Mouse (Mus musculus) adrenal gland, adult 2 months (tissue): ENCODE measurements around the gene Cdkn2b. TPM values are rescaled to one million over a fixed set of nuclear protein-coding genes. Genes with fewer than 3 reads are reported as not detected.

Source experiments
- DNase-seq: peaks from one replicate; pipeline ENCODE4 v3.0.0; 2021
- polyA plus RNA-seq: library from polyadenylated mRNA; depleted of rRNA; stranded (reverse); fragments of >200 nt; gene quantifications from 2 replicates; pipeline ENCODE4 v1.2.3, GENCODE M21; 2012; rRNA removed
- total RNA-seq, 2 experiments: library from RNA; stranded (reverse); gene quantifications; 2 replicates each; pipeline ENCODE4 v1.2.3; 2021

The Cdkn2b gene
- total and polyA plus RNA-seq, 3 experiments = 6.8 to 13.6 (median 10.3) TPM

GRCm38 (mm10) chr4:89289028-89289427 is 21.8 kb downstream of the Cdkn2b start:
- no peak for DNase-seq

DNA sequence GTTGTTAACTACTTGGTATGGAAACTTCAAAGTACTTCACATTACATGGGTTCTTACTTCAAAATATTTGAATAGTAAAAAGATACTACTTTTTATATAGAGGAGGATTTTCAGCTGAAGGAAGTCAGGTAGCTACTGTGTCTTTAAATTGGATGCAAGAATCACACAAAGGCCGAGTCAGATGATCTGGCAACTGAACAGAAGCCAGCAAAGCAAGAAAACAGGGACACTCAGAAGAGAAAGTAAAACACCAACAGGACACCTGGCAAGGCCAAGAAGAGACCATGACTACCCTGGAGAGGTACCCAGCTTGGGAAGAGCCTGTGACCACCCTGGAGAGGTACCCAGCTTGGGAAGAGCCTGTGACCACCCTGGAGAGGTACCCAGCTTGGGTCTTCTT is 24.3 kb downstream of the Cdkn2b start:
- no peak for DNase-seq

DNA sequence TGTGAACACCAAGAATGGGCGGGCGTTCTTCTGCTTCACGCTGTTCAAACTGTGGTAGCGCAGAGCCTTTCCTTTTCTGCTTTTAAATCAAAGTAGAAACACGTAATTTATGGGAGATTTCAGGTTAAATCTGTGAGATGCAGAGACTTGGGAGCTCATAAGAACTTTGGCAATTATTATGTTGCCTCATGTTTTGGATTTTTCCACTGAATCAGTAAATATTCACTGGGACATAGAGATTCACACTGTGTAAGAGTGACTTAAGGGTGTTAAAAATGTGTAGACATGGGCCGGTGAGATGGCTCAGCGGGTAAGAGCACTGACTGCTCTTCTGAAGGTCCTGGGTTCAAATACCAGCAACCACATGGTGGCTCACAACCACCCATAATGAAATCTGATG is 25.2 kb downstream of the Cdkn2b start:
- no peak for DNase-seq

DNA sequence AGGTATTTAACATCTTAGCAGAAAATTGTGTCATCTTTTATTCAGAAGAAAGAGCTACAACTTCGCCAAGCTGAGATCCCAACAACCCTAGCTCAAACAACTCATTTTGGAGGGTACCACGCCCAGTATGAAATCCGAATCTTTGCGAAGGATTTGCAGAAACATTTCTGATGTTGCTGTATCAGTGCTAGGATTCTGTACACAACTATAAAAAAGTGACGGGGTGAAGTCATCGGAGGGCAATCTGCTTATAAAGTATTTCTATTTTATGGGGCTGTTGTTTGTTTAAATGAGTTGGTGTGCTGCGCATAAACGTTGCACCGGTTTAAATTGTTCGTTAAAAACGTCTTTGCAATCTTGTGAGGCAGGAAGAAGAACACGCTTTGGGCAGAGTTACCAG is 28.2 kb downstream of the Cdkn2b start:
- DNase-seq = no peak

DNA sequence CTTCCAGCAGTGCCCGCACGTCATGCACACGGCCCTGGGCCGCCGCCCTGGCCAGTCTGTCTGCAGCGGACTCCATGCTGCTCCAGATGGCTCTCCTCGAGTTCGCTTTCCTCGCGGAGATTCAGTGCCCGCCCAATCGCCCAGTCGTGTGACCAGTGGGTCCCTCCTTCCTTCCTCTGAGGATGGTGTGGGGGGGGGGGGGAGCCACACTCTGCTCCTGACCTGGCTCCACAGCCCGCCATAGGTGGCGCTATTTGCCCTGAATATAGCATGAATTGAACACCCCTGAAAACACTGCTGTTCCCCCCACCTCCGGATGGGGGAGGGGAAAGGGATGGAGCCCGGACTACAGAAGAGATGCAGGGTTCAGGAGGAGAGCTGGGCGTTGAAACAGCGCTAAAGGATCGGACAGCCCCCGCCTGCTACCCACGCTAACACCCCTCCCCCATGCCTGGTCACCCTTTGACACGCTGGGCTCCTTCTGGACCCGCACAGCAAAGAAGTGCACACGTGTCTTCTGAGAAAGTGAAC is 28.7 kb downstream of the Cdkn2b start:
- peak; percentile 36 for DNase-seq

- DNase-seq = no peak
These were observed 29.6 kb downstream of the Cdkn2b start for GRCm38 (mm10) chr4:89281236-89281635.

DNA sequence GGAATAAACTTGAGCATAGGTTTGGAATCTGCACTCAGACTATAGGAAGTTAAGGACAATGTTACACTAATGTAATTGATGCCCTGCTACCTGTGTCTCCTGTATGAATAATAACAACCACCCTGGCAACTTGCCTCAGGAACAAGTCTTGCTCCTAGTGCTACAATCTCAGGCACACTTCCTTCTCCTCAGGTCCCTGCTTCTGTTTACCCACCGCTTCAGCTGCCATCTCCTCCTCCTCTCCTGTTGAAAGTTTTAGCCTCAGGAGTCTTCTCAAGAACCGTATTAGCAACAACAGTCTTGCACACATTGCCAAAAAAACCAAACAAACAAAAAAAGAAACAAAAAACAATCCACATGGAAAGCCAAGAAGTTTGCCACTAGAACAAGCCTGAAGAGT is 31.2 kb downstream of the Cdkn2b start:
- DNase-seq = no peak

DNA sequence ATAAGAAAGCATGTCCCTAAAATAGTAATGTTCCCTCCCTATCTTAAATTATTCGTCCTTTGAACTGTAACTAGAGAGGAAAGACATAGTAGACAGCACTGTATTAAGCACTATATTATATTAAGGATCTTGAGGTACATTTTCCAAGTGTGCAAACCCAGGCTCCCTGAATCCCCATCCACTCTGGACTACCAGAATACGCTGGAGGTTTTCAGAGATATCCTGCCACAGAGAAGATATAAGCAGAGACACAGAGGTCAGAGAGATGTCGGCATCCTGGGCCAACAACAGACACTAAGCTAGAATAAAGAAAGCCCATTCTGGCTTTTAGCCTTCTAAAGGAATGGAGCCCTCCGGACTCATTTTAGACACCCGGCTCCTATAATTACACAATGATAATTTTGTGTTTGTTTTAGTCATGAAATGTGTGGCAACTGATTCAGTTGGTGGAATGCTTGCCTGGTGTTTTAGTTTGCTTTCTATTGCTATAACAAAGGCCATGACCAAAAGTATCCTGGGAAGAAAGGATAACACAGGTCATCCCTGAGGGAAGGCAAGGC is 33.4 kb downstream of the Cdkn2b start:
- DNase-seq = no peak

GRCm38 (mm10) chr4:89276669-89277219 is 34.1 kb downstream of the Cdkn2b start:
- no peak for DNase-seq

- peak; percentile 42 for DNase-seq
These were observed 34.8 kb downstream of the Cdkn2b start for GRCm38 (mm10) chr4:89275811-89276584.

DNA sequence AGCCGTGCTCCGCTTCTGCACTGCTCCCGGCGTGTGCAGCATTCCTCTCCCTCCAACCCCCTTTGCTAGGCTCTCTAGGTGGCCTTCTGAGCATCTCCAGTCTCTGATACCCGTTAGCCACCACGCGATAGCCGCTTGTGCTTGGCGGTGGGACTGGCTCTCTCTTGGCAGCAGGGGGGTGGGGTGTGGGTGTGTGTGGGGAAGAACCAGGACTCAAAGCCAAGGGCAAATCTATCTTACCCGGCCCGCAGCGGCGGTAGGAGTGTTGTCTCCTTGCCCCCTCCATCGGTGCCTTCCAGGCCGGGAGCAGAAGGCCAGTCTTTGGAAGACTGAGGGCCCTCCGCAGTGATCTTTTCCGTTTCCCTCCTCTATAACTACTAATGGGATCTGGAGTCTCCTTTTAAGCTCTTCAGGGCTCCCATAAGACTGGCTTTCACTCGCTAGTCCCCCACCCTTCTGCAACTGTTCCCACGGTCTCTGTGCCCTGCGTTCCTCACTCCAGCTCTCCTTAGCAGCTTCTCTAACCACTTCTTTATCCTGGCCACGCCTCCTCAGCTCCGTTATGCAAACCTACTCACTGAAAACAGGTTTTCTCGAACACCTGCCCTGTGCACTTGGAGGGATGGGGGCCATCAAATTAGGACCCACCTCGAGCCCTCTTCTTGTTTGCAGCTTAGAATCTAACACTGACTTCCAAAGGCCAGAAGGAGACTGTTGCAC is 35.9 kb downstream of the Cdkn2b start:
- no peak for DNase-seq

- DNase-seq = no peak
These were observed 36.8 kb downstream of the Cdkn2b start for GRCm38 (mm10) chr4:89274006-89274405.

GRCm38 (mm10) chr4:89273585-89273984 is 37.3 kb downstream of the Cdkn2b start:
- no peak for DNase-seq

- no peak for DNase-seq
These were observed 37.8 kb downstream of the Cdkn2b start for GRCm38 (mm10) chr4:89272961-89273540.

- DNase-seq = no peak
These were observed 38.6 kb downstream of the Cdkn2b start for GRCm38 (mm10) chr4:89272101-89272718.

- DNase-seq = peak; percentile 56
These were observed 53.1 kb downstream of the Cdkn2b start for GRCm38 (mm10) chr4:89257768-89258167.

Other genes with a start within 250 kb of the Cdkn2b start
- gene Mtap, start 173.9 kb downstream of the Cdkn2b start, total RNA-seq = 10 to 100 TPM; 41.9 to 46.2 TPM
- gene Mtap, start 173.9 kb downstream of the Cdkn2b start, polyA plus RNA-seq = 3.0 and 3.7 TPM in 2 replicates
- gene Cdkn2a, start 16.4 kb downstream of the Cdkn2b start, total RNA-seq = 1 to 10 TPM; 2.1 to 3.4 TPM
- 9.4 and 10.3 TPM in 2 replicates for gene Cdkn2a, start 16.4 kb downstream of the Cdkn2b start, polyA plus RNA-seq